In genomic region chr12:117612715-117613114, GRCm38 (mm10) we compare ENCODE assay signal across 24 mouse cellular contexts.
DNase-seq lines count a peak whose midpoint lies in the region; ATAC-seq and TF ChIP-seq lines count a peak whose summit lies in the region.
"Had no signal": no experiment of that assay in that cellular context is flagged by ENCODE, and none has a peak within 500 bp of the region (broad histone marks: within the 10 kb centered on the region; RNA-seq: fewer than 3 reads in every experiment).

No protein-coding gene starts in this region.

- peak; percentile 71 for ATAC-seq in hindbrain, embryonic 13.5 days (ENCODE audit: low FRiP score)
- no peak for ATAC-seq in hindbrain, postnatal 0 days
- ATAC-seq in midbrain, embryonic 14.5 days (ENCODE audit: low FRiP score, low TSS enrichment), result peak; percentile 71
- no peak for ATAC-seq in midbrain, embryonic 11.5 days (ENCODE audit: low FRiP score)
- peak; percentile 79 for ATAC-seq in midbrain, embryonic 15.5 days (replicated peaks)
- ATAC-seq: forebrain, embryonic 14.5 days had no signal

- peaks cover 11% of the 10 kb centered on the region for H3K4me1 ChIP-seq in hindbrain, embryonic 13.5 days (replicated peaks)
- H3K4me1 ChIP-seq in hindbrain, postnatal 0 days (ENCODE audit: insufficient read depth, low read length), result no peaks in the 10 kb centered on the region
- H3K4me1 ChIP-seq in midbrain, embryonic 14.5 days (ENCODE audit: control insufficient read depth, insufficient read depth, low read length), result peaks cover 13% of the 10 kb centered on the region
- no peaks in the 10 kb centered on the region for H3K4me1 ChIP-seq in midbrain, embryonic 11.5 days (ENCODE audit: control insufficient read depth, insufficient read depth, low read length)
- peaks cover 11% of the 10 kb centered on the region; the same call in 1 of the 2 replicates for H3K4me1 ChIP-seq in midbrain, embryonic 15.5 days
- H3K4me1 ChIP-seq: embryonic facial prominence, embryonic 15.5 days; forebrain, embryonic 10.5 days; heart, embryonic 10.5 days; heart, embryonic 15.5 days had no signal

- TF ChIP-seq POLR2A in brain, embryonic 14.5 days (IDR thresholded peaks at IDR 0.05; ENCODE audit: borderline replicate concordance, extremely low read depth, insufficient read depth, insufficient read length, poor library complexity, severe bottlenecking), result no peak

- H3K36me3 ChIP-seq in hindbrain, embryonic 13.5 days, result no peaks in the 10 kb centered on the region
- H3K36me3 ChIP-seq in hindbrain, postnatal 0 days (ENCODE audit: insufficient read depth, low read length), result no peaks in the 10 kb centered on the region
- no peaks in the 10 kb centered on the region for H3K36me3 ChIP-seq in midbrain, embryonic 14.5 days (ENCODE audit: control insufficient read depth, insufficient read depth, low read length)
- H3K36me3 ChIP-seq in midbrain, embryonic 11.5 days (ENCODE audit: control insufficient read depth, insufficient read depth, low read length), result no peaks in the 10 kb centered on the region
- H3K36me3 ChIP-seq in midbrain, embryonic 15.5 days (replicated peaks), result no peaks in the 10 kb centered on the region
- H3K36me3 ChIP-seq: embryonic facial prominence, embryonic 15.5 days; forebrain, embryonic 10.5 days; heart, embryonic 10.5 days; heart, embryonic 15.5 days had no signal

- no peak overlapping the region for H3K4me3 ChIP-seq in hindbrain, embryonic 13.5 days
- H3K4me3 ChIP-seq in hindbrain, postnatal 0 days (ENCODE audit: low read length), result no peak overlapping the region
- H3K4me3 ChIP-seq in midbrain, embryonic 14.5 days (replicated peaks; ENCODE audit: low read depth, low read length), result no peak overlapping the region
- H3K4me3 ChIP-seq in midbrain, embryonic 11.5 days (ENCODE audit: low read depth, low read length), result no peak overlapping the region
- no peak overlapping the region for H3K4me3 ChIP-seq in midbrain, embryonic 15.5 days
- H3K4me3 ChIP-seq: embryonic facial prominence, embryonic 15.5 days; erythroblast, embryonic 14.5 days; forebrain, embryonic 10.5 days; gastrocnemius, adult 2 months; heart, embryonic 10.5 days; heart, embryonic 15.5 days had no signal

- WGBS in hindbrain, embryonic 13.5 days, result 53% methylated on average over 3 of the region's 3 CpGs
- 63% methylated on average over 3 of the region's 3 CpGs for WGBS in hindbrain, postnatal 0 days
- WGBS in midbrain, embryonic 14.5 days, result 40% methylated on average over 3 of the region's 3 CpGs
- 86% methylated on average over 3 of the region's 3 CpGs for WGBS in midbrain, embryonic 11.5 days
- 46% methylated on average over 3 of the region's 3 CpGs for WGBS in midbrain, embryonic 15.5 days

- no peak overlapping the region for H3K4me2 ChIP-seq in hindbrain, embryonic 13.5 days
- no peak overlapping the region for H3K4me2 ChIP-seq in hindbrain, postnatal 0 days (ENCODE audit: low read depth, low read length)
- H3K4me2 ChIP-seq in midbrain, embryonic 14.5 days (ENCODE audit: low read length), result no peak overlapping the region
- no peak overlapping the region for H3K4me2 ChIP-seq in midbrain, embryonic 11.5 days
- H3K4me2 ChIP-seq in midbrain, embryonic 15.5 days, result no peak overlapping the region
- H3K4me2 ChIP-seq: embryonic facial prominence, embryonic 15.5 days; heart, embryonic 15.5 days had no signal

- H3K27ac ChIP-seq in hindbrain, embryonic 13.5 days, result peak overlapping the region; percentile 5; the same call in 1 of the 2 replicates
- H3K27ac ChIP-seq in hindbrain, postnatal 0 days, result no peak overlapping the region
- H3K27ac ChIP-seq in midbrain, embryonic 14.5 days (replicated peaks; ENCODE audit: low read depth, low read length), result no peak overlapping the region
- H3K27ac ChIP-seq in midbrain, embryonic 11.5 days (ENCODE audit: low read depth, low read length), result no peak overlapping the region
- peak overlapping the region; percentile 8; the same call in 1 of the 2 replicates for H3K27ac ChIP-seq in midbrain, embryonic 15.5 days
- H3K27ac ChIP-seq: embryonic facial prominence, embryonic 15.5 days; forebrain, embryonic 10.5 days; gastrocnemius, adult 2 months; heart, embryonic 10.5 days; heart, embryonic 15.5 days had no signal

- DNase-seq in hindbrain, postnatal 0 days (ENCODE audit: low spot score), result no peak
- peak; percentile 63 for DNase-seq in midbrain, embryonic 14.5 days
- no peak for DNase-seq in midbrain, embryonic 11.5 days (ENCODE audit: low spot score, missing footprints)
- DNase-seq in brain, embryonic 14.5 days (ENCODE audit: low read depth), result peak; percentile 64
- no peak for DNase-seq in thymus, postnatal 4 days
- DNase-seq in gastrocnemius, postnatal 14 days, result no peak
- DNase-seq: adrenal gland, adult 8-10 months; adrenal gland, postnatal 36 days; cerebellum, adult 11 months; cerebellum, adult 8-10 months; cerebellum, postnatal 14 days; embryo, embryonic 11 days; gastrocnemius, adult 2 months; gastrocnemius, postnatal 36 days; heart, adult 18-20 months; heart, postnatal 14 days had no signal

- H3K27me3 ChIP-seq in hindbrain, embryonic 13.5 days, result no peaks in the 10 kb centered on the region
- H3K27me3 ChIP-seq in hindbrain, postnatal 0 days (ENCODE audit: insufficient read depth, low read length), result no peaks in the 10 kb centered on the region
- no peaks in the 10 kb centered on the region for H3K27me3 ChIP-seq in midbrain, embryonic 14.5 days (ENCODE audit: control insufficient read depth, insufficient read depth, low read length)
- H3K27me3 ChIP-seq in midbrain, embryonic 11.5 days (ENCODE audit: control insufficient read depth, insufficient read depth, low read length), result no peaks in the 10 kb centered on the region
- no peaks in the 10 kb centered on the region for H3K27me3 ChIP-seq in midbrain, embryonic 15.5 days (replicated peaks)
- H3K27me3 ChIP-seq: embryonic facial prominence, embryonic 15.5 days; heart, embryonic 15.5 days had no signal

- H3K9ac ChIP-seq in hindbrain, embryonic 13.5 days, result no peak overlapping the region
- H3K9ac ChIP-seq in hindbrain, postnatal 0 days (replicated peaks; ENCODE audit: low read length), result no peak overlapping the region
- H3K9ac ChIP-seq in midbrain, embryonic 14.5 days (replicated peaks; ENCODE audit: low read length), result no peak overlapping the region
- no peak overlapping the region for H3K9ac ChIP-seq in midbrain, embryonic 11.5 days (ENCODE audit: low read length)
- H3K9ac ChIP-seq in midbrain, embryonic 15.5 days, result no peak overlapping the region
- H3K9ac ChIP-seq: embryonic facial prominence, embryonic 15.5 days; heart, embryonic 15.5 days had no signal

- intact Hi-C loops in gastrocnemius, postnatal 14 days (cut with DNase I; ENCODE audit: low total_unique reads), result no loop called here

- TF ChIP-seq CTCF in hindbrain, postnatal 0 days (IDR thresholded peaks at IDR 0.05; ENCODE audit: low read depth), result no peak
- no peak for TF ChIP-seq CTCF in brain, embryonic 14.5 days (IDR thresholded peaks at IDR 0.05; ENCODE audit: borderline replicate concordance, extremely low read depth, insufficient read depth, insufficient read length)

- no peaks in the 10 kb centered on the region for H3K9me3 ChIP-seq in hindbrain, embryonic 13.5 days
- H3K9me3 ChIP-seq in hindbrain, postnatal 0 days (ENCODE audit: low read length), result no peaks in the 10 kb centered on the region
- H3K9me3 ChIP-seq in midbrain, embryonic 14.5 days (ENCODE audit: control insufficient read depth, low read length), result no peaks in the 10 kb centered on the region
- H3K9me3 ChIP-seq in midbrain, embryonic 11.5 days (ENCODE audit: control insufficient read depth, low read length), result no peaks in the 10 kb centered on the region
- no peaks in the 10 kb centered on the region for H3K9me3 ChIP-seq in midbrain, embryonic 15.5 days
- H3K9me3 ChIP-seq: embryonic facial prominence, embryonic 15.5 days; forebrain, embryonic 10.5 days; heart, embryonic 10.5 days; heart, embryonic 15.5 days had no signal

Comparison
In these comparisons a context has a peak if more than half of its experiments do, and no peak if none do; other contexts are left out.
1. ATAC-seq: peak in hindbrain, embryonic 13.5 days (single experiment), midbrain, embryonic 14.5 days (single experiment) and midbrain, embryonic 15.5 days (single experiment); none in hindbrain, postnatal 0 days (single experiment) and midbrain, embryonic 11.5 days (single experiment).
2. H3K27ac ChIP-seq: peak in hindbrain, embryonic 13.5 days (single experiment) and midbrain, embryonic 15.5 days (single experiment); none in hindbrain, postnatal 0 days (single experiment), midbrain, embryonic 14.5 days (single experiment) and midbrain, embryonic 11.5 days (single experiment).
3. DNase-seq: peak in midbrain, embryonic 14.5 days (single experiment) and brain, embryonic 14.5 days (single experiment); none in hindbrain, postnatal 0 days (single experiment), midbrain, embryonic 11.5 days (single experiment), thymus, postnatal 4 days (single experiment) and gastrocnemius, postnatal 14 days (single experiment).